Mouse (Mus musculus): ENCODE results near the gene Hjurp. TPM values are rescaled to one million over a fixed set of nuclear protein-coding genes. Genes with fewer than 3 reads are reported as not detected.

Hjurp gene
- total and polyA plus RNA-seq, 3 experiments, result 67.6 to 80.8 (median 69.8) TPM

- Histone ChIP-seq H3K4me2 (ENCODE audit: insufficient read depth, low read depth, poor library complexity, severe bottlenecking) (no peak overlapping the region), H3K79me2 (replicated peaks; ENCODE audit: control insufficient read depth, extremely low read depth, insufficient read depth, poor library complexity, severe bottlenecking) (no peaks in the 10 kb centered on the region), H3K4me3 (replicated peaks in 1 of 3; ENCODE audit: low read depth in 2 of 3, low read length in 2 of 3, poor library complexity in 1 of 3) (no peak overlapping the region), H3K4me1 (ENCODE audit: control insufficient read depth in 1 of 2, insufficient read depth in 2 of 2) (no peaks in the 10 kb centered on the region), H3K27me3 (replicated peaks) (peaks cover 46% of the 10 kb centered on the region), H3K9ac (ENCODE audit: insufficient read depth, low read depth) (no peak overlapping the region), H3K36me3 (replicated peaks in 1 of 2; ENCODE audit: control insufficient read depth in 1 of 2, insufficient read depth in 1 of 2, low read length in 1 of 2) (no peaks in the 10 kb centered on the region), H3K9me3 (replicated peaks; ENCODE audit: low read length) (peaks cover 16% of the 10 kb centered on the region), H3K27ac (ENCODE audit: insufficient read depth, low read depth) (no peak overlapping the region)
- in situ Hi-C loops (cut with MboI; ENCODE audit: low pct_ligation_motif_present, low pct_unique_long_range_greater_than_20kb, low sequenced_read_pairs), result loop anchor here (25.0 kb wide), 1 partner anchor 335 kb away; no protein-coding TSS in a partner anchor
- no peak for DNase-seq (ENCODE audit: extremely low read depth)
- TF ChIP-seq ELF1 (IDR thresholded peaks at IDR 0.05; ENCODE audit: low read depth, low read length) (no peak), JUND (conservative IDR thresholded peaks at IDR 0.05; ENCODE audit: low read depth, low read length) (no peak), MXI1 (IDR thresholded peaks at IDR 0.05; ENCODE audit: low read depth, low read length) (no peak), E2F4 (IDR thresholded peaks at IDR 0.05; ENCODE audit: insufficient replicate concordance, low read depth, low read length) (no peak)
- dilution Hi-C loops (cut with MboI; ENCODE audit: extremely low pct_ligation_motif_present, extremely low pct_unique_long_range_greater_than_20kb, low sequenced_read_pairs), result no loop called here
These were observed 20.2 kb upstream of the Hjurp start for GRCm38 (mm10) chr1:88297480-88298258.

DNA sequence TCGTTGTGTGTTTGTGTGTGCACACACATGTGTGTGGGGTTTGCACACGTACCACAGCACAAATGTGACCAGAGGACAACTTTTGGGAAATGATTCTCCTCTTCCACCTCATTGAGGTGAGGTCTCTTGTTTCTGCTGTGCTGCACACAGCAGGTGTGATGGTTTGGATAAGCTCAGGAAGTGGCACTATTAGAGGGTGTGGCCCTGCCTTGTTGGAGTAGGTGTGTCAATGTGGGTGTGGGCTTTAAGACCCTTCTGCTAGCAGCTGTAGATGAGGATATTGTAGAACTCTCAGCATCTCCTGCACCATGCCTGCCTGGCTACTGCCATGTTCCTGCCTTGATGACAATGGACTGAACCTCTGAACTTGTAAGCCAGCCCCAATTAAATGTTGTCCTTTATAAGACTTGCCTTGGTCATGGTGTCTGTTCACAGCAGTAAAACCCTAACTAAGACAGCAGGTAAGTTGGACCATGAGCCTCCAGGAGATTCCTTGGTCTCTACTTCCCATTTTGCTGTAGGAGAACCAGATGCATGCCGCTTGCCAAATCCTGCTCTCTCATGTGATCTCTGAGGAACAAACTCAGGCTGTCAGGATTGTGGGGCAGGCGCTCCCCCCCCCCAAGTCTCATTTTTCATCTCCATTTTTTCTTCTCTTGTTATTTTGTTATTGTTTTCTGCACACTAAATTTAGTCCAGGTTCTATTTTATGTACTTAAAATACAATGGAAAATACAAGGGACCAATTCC, 18.9 kb upstream of the Hjurp start:
- no peak for DNase-seq (ENCODE audit: extremely low read depth)
- in situ Hi-C loops (cut with MboI; ENCODE audit: low pct_ligation_motif_present, low pct_unique_long_range_greater_than_20kb, low sequenced_read_pairs), result loop anchor here (25.0 kb wide), 1 partner anchor 334 kb away; no protein-coding TSS in a partner anchor
- no peaks in the 10 kb centered on the region for H3K36me3 ChIP-seq (replicated peaks in 1 of 2; ENCODE audit: control insufficient read depth in 1 of 2, insufficient read depth in 1 of 2, low read length in 1 of 2)
- H3K27me3 ChIP-seq (replicated peaks), result peaks cover 49% of the 10 kb centered on the region
- TF ChIP-seq CHD1 (IDR thresholded peaks at IDR 0.05; ENCODE audit: low read depth, low read length), result no peak
- TF ChIP-seq MEF2A (IDR thresholded peaks at IDR 0.05; ENCODE audit: borderline replicate concordance, low read depth, low read length), result no peak
- TF ChIP-seq UBTF (IDR thresholded peaks at IDR 0.05; ENCODE audit: low read depth, low read length), result no peak
- TF ChIP-seq MAFK (IDR thresholded peaks at IDR 0.05; ENCODE audit: insufficient replicate concordance, low read length), result no peak
- TF ChIP-seq ELF1 (IDR thresholded peaks at IDR 0.05; ENCODE audit: low read depth, low read length), result no peak
- no peak for TF ChIP-seq USF2 (conservative IDR thresholded peaks at IDR 0.05; ENCODE audit: low read depth, low read length)
- TF ChIP-seq ZNF384 (IDR thresholded peaks at IDR 0.05; ENCODE audit: low read depth, low read length), result no peak
- no peak for TF ChIP-seq MAZ (IDR thresholded peaks at IDR 0.05; ENCODE audit: low read depth, low read length)
- no peak for TF ChIP-seq USF1 (IDR thresholded peaks at IDR 0.05; ENCODE audit: low read depth, low read length)
- no peak for TF ChIP-seq POLR2AphosphoS2 (IDR thresholded peaks at IDR 0.05; ENCODE audit: low read depth, low read length)
- no peak for TF ChIP-seq MYC (IDR thresholded peaks at IDR 0.05; ENCODE audit: low read depth, low read length)
- TF ChIP-seq MXI1 (IDR thresholded peaks at IDR 0.05; ENCODE audit: low read depth, low read length), result no peak
- TF ChIP-seq SMC3 (IDR thresholded peaks at IDR 0.05; ENCODE audit: low read depth, low read length), result no peak
- no peak for TF ChIP-seq SIN3A (IDR thresholded peaks at IDR 0.05; ENCODE audit: low read length)
- TF ChIP-seq GABPA (IDR thresholded peaks at IDR 0.05; ENCODE audit: insufficient replicate concordance, low read depth, low read length), result no peak
- no peak for TF ChIP-seq KAT2A (IDR thresholded peaks at IDR 0.05; ENCODE audit: insufficient replicate concordance, low read length)
- no peak for TF ChIP-seq CTCF (conservative IDR thresholded peaks at IDR 0.05 in 1 of 2, IDR thresholded peaks at IDR 0.05 in 1 of 2; ENCODE audit: low read depth in 2 of 2, low read length in 2 of 2)
- TF ChIP-seq JUN (IDR thresholded peaks at IDR 0.05; ENCODE audit: insufficient read depth, low read depth, low read length), result no peak
- no peak for TF ChIP-seq NRF1 (IDR thresholded peaks at IDR 0.05; ENCODE audit: low read depth, low read length)
- TF ChIP-seq ETS1 (conservative IDR thresholded peaks at IDR 0.05; ENCODE audit: low read depth, low read length), result no peak
- no peak overlapping the region for H3K4me3 ChIP-seq (replicated peaks in 1 of 3; ENCODE audit: low read depth in 2 of 3, low read length in 2 of 3, poor library complexity in 1 of 3)
- H3K4me1 ChIP-seq (ENCODE audit: control insufficient read depth in 1 of 2, insufficient read depth in 2 of 2), result no peaks in the 10 kb centered on the region
- H3K9ac ChIP-seq (ENCODE audit: insufficient read depth, low read depth), result no peak overlapping the region
- H3K27ac ChIP-seq (ENCODE audit: insufficient read depth, low read depth), result no peak overlapping the region
- dilution Hi-C loops (cut with MboI; ENCODE audit: extremely low pct_ligation_motif_present, extremely low pct_unique_long_range_greater_than_20kb, low sequenced_read_pairs), result no loop called here
- H3K4me2 ChIP-seq (ENCODE audit: insufficient read depth, low read depth, poor library complexity, severe bottlenecking), result no peak overlapping the region
- no peaks in the 10 kb centered on the region for H3K79me2 ChIP-seq (replicated peaks; ENCODE audit: control insufficient read depth, extremely low read depth, insufficient read depth, poor library complexity, severe bottlenecking)
- H3K9me3 ChIP-seq (replicated peaks; ENCODE audit: low read length), result peaks cover 13% of the 10 kb centered on the region
